Mouse (Mus musculus): ENCODE results near the gene Idnk. TPM values are rescaled to one million over a fixed set of nuclear protein-coding genes. Genes with fewer than 3 reads are reported as not detected.
A peak's percentile ranks its signal among the peaks of the same experiment; 100 is the strongest.

Gene Idnk
- polyA plus RNA-seq (2014; fragmentation: Nextera tagmentation; extraction: Ambion mirVana) = 29.8 and 31.3 TPM in 2 replicates

DNA sequence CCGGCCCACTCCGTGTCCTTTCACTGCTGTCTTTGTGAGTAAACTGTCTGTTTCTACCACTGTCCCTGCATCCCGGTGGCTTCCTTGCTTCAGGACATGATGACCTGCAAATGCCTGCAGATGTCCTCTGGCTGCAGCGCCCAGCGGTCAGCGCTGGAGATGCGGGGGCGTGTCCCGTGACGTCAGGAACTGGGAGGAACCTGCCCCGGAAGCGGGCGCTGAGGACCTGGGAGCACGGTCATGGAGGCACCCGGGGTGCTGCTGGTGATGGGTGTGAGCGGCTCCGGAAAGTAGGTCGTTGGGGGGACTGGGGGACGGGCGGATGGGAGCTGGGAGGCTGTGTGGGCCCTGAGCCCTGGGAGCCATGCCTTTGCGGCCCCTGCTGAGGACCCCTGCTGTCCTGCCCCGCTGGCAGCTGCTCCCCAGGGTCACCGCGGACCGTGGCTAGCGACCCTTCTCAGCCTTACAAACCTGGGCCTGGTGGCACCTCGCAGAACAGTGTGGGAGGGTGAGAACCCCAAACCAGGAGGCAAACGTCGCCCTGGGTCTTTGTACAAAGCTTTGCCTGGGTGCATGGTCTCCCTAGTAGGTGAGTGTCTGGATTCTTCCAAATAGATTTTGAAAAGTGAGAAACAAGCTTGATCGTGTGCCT lies at the start of gene Idnk:
Idnk (plus strand) TSS at position 203 of the 652 bp plus-strand sequence.
- Histone ChIP-seq H3K4me3 (ENCODE audit: low read depth, low read length) (peak within 1 kb of the TSS; percentile 69), H3K4me2 (ENCODE audit: low read depth, low read length) (peak within 1 kb of the TSS; percentile 97), H3K27me3 (replicated peaks; ENCODE audit: control insufficient read depth, insufficient read depth, low read length) (no peaks in the 10 kb centered on the region), H3K27ac (replicated peaks; ENCODE audit: low read depth, low read length) (peak within 1 kb of the TSS; percentile 71), H3K9ac (ENCODE audit: low read depth, low read length) (peak within 1 kb of the TSS; percentile 70), H3K36me3 (ENCODE audit: control insufficient read depth, insufficient read depth, low read length) (peaks cover 25% of the 10 kb centered on the region), H3K9me3 (ENCODE audit: control insufficient read depth, low read length) (0 out of 2 replicates have a peak, but pooled peaks cover 3% of the 10 kb centered on the region), H3K4me1 (ENCODE audit: control insufficient read depth, insufficient read depth, low read length) (no peaks in the 10 kb centered on the region)
- ATAC-seq (ENCODE audit: low read depth) (peak; percentile 90), DNase-seq (ENCODE audit: low spot score) (peak; percentile 89)
- WGBS = under 1% methylated on average over 23 of the region's 30 CpGs

DNA sequence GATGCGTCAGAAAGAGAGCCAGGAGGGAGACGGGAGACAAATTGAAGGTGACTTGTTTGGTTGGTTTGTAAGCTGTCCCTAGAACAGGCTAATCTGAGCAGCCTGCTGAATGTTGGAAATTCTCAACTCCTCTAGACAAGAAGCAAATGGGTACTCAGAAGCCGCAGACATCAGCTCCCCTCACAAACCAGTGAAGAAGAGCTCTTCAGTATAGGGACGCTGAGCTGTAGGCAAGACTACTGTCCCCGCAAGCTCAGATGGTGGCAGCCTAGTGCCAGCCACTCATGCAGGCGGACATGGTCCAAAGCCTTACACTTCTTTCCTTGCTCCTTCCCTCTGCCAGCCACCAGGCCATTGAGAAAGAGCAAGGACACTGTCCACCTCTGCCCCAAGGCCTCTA lies 46.1 kb upstream of the Idnk start:
- peaks cover 4% of the 10 kb centered on the region for H3K4me1 ChIP-seq (ENCODE audit: control insufficient read depth, insufficient read depth, low read length)
- no peak overlapping the region for H3K27ac ChIP-seq (replicated peaks; ENCODE audit: low read depth, low read length)
- no peaks in the 10 kb centered on the region for H3K9me3 ChIP-seq (ENCODE audit: control insufficient read depth, low read length)
- no peak for ATAC-seq (ENCODE audit: low read depth)
- WGBS = 91% methylated on average over 6 of the region's 6 CpGs
- no peak overlapping the region for H3K9ac ChIP-seq (ENCODE audit: low read depth, low read length)
- no peak overlapping the region for H3K4me3 ChIP-seq (ENCODE audit: low read depth, low read length)
- H3K27me3 ChIP-seq (replicated peaks; ENCODE audit: control insufficient read depth, insufficient read depth, low read length) = no peaks in the 10 kb centered on the region
- H3K4me2 ChIP-seq (ENCODE audit: low read depth, low read length) = no peak overlapping the region
- no peak for DNase-seq (ENCODE audit: low spot score)
- no peaks in the 10 kb centered on the region for H3K36me3 ChIP-seq (ENCODE audit: control insufficient read depth, insufficient read depth, low read length)

DNA sequence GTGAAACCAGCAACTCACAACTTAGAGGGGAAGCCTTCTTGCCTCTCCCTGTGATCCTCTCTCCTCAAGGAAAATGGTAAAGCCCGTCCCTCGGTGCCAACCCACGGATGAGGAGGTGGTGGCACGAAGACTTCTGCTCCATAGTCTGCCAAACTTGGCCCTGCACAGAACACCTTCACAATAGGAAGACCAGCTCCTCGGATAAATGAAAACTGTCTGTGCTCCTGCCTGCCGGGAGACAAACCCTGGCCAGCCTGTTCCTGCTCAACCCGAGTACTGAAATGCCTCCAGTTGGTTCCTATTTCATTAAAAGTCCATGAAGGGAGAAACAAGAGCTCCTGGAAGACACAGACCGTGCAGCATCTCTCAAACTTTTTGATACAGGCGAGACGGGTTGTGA lies 45.3 kb upstream of the Idnk start:
- peak overlapping the region; percentile 51 for H3K4me3 ChIP-seq (ENCODE audit: low read depth, low read length)
- H3K36me3 ChIP-seq (ENCODE audit: control insufficient read depth, insufficient read depth, low read length) = no peaks in the 10 kb centered on the region
- H3K4me2 ChIP-seq (ENCODE audit: low read depth, low read length) = peak overlapping the region; percentile 72
- H3K9me3 ChIP-seq (ENCODE audit: control insufficient read depth, low read length) = no peaks in the 10 kb centered on the region
- ATAC-seq (ENCODE audit: low read depth) (no peak), DNase-seq (ENCODE audit: low spot score) (no peak)
- H3K4me1 ChIP-seq (ENCODE audit: control insufficient read depth, insufficient read depth, low read length) = peaks cover 4% of the 10 kb centered on the region
- WGBS = 51% methylated on average over 10 of the region's 10 CpGs
- H3K27me3 ChIP-seq (replicated peaks; ENCODE audit: control insufficient read depth, insufficient read depth, low read length) = no peaks in the 10 kb centered on the region
- no peak overlapping the region for H3K27ac ChIP-seq (replicated peaks; ENCODE audit: low read depth, low read length)
- H3K9ac ChIP-seq (ENCODE audit: low read depth, low read length) = peak overlapping the region; percentile 60

DNA sequence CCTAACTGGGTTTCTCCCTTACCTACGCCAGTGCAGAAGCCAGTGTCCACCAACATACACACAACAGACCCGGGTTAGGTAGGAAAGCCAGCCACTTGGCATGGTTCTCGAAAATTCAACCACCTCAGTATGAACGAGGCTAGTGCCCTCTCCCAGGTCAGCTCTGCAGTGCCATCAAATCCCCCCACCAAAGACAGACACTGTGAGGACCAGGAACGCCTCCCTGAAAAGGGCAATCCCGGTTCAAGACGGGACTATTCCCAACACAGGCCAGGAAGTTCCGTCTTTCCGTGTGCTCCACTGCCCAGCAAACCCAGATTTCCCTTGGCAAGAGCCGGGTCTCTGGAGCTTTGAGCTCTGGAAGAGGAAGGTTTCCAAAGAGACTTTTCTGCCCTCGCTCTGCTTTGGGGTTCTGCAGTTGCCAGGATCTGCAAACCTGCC lies 44.8 kb upstream of the Idnk start:
- Histone ChIP-seq H3K4me2 (ENCODE audit: low read depth, low read length) (peak overlapping the region; percentile 72), H3K27ac (replicated peaks; ENCODE audit: low read depth, low read length) (peak overlapping the region; percentile 75), H3K36me3 (ENCODE audit: control insufficient read depth, insufficient read depth, low read length) (no peaks in the 10 kb centered on the region), H3K9ac (ENCODE audit: low read depth, low read length) (peak overlapping the region; percentile 60), H3K4me1 (ENCODE audit: control insufficient read depth, insufficient read depth, low read length) (peaks cover 4% of the 10 kb centered on the region), H3K4me3 (ENCODE audit: low read depth, low read length) (peak overlapping the region; percentile 51), H3K27me3 (replicated peaks; ENCODE audit: control insufficient read depth, insufficient read depth, low read length) (no peaks in the 10 kb centered on the region), H3K9me3 (ENCODE audit: control insufficient read depth, low read length) (no peaks in the 10 kb centered on the region)
- no peak for DNase-seq (ENCODE audit: low spot score)
- ATAC-seq (ENCODE audit: low read depth) = no peak
- WGBS = 15% methylated on average over 11 of the region's 11 CpGs

DNA sequence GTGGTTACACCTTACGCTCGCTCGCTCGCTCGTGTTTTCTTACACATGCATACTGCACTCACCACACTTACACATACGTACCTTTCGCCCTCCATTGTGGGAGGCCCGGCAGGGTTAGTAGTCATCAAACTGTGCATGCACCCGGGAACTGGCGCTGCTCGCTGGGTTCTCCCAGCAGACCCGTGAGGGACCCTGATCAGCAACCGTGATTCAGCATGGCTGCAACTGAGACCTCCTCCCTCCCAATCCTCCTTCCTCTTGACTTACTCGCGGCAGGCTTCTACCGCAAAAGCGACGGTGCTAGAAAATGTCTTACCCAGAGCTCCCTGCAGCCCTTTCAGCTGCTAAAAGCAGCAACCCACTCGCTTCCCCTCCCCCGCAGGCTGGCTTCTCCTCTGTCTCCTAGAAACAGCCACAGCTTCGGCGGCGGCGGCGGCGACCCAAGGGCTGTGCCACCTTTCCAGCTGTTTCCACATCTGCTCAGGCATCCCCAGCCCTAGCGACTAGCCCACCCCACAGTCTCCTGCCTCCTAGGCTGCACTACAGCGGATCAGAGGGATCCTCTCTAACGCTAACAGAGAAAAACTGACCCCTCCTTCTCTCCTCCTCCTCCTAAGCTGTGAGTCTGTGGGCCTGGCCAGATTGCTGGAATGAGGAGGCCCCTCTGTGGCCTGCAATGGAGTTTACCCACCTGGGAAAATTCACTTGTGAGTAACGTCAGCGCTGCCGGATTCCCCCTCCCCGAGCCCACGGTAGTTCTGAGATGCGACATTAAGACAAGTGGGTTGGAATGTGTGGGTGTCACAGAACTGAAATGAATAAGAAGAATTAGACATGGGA lies 44.2 kb upstream of the Idnk start, which contains the start of gene Klhl3:
Klhl3 (minus strand) TSS at position 532 of the 840 bp plus-strand sequence.
- H3K9ac ChIP-seq (ENCODE audit: low read depth, low read length) = peak within 1 kb of the TSS; percentile 60
- H3K9me3 ChIP-seq (ENCODE audit: control insufficient read depth, low read length) = no peaks in the 10 kb centered on the region
- peaks cover 4% of the 10 kb centered on the region for H3K4me1 ChIP-seq (ENCODE audit: control insufficient read depth, insufficient read depth, low read length)
- no peaks in the 10 kb centered on the region for H3K27me3 ChIP-seq (replicated peaks; ENCODE audit: control insufficient read depth, insufficient read depth, low read length)
- under 1% methylated on average over 29 of the region's 35 CpGs for WGBS
- no peaks in the 10 kb centered on the region for H3K36me3 ChIP-seq (ENCODE audit: control insufficient read depth, insufficient read depth, low read length)
- H3K4me2 ChIP-seq (ENCODE audit: low read depth, low read length) = peak within 1 kb of the TSS; percentile 72
- H3K27ac ChIP-seq (replicated peaks; ENCODE audit: low read depth, low read length) = peak within 1 kb of the TSS; percentile 75
- DNase-seq (ENCODE audit: low spot score) (peak; percentile 87), ATAC-seq (ENCODE audit: low read depth) (peak; percentile 90)
- peak within 1 kb of the TSS; percentile 51 for H3K4me3 ChIP-seq (ENCODE audit: low read depth, low read length)

DNA sequence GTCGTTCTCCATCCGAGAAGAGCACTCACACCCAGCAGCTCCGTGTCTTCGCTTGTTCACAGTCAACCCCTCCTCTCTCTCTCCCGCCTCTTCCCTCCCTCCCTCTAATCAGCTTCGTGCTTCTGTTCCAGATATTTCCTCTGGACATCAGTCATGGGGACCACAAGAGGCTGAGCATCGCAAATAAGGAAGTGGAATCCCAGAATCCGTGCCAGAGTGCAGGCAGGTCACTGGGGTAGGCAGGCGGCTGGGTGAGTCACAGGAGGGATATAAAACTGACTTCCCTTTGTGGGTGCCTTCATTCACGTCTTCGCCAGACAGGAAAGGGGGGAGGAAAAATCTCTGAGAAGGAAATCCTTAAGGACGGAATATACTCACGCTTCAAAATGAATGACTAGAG lies 42.2 kb upstream of the Idnk start:
- ATAC-seq (ENCODE audit: low read depth) (no peak), DNase-seq (ENCODE audit: low spot score) (no peak)
- 53% methylated on average over 13 of the region's 13 CpGs for WGBS
- Histone ChIP-seq H3K9me3 (ENCODE audit: control insufficient read depth, low read length) (no peaks in the 10 kb centered on the region), H3K4me1 (ENCODE audit: control insufficient read depth, insufficient read depth, low read length) (peaks cover 4% of the 10 kb centered on the region), H3K27ac (replicated peaks; ENCODE audit: low read depth, low read length) (no peak overlapping the region), H3K4me3 (ENCODE audit: low read depth, low read length) (no peak overlapping the region), H3K9ac (ENCODE audit: low read depth, low read length) (no peak overlapping the region), H3K4me2 (ENCODE audit: low read depth, low read length) (no peak overlapping the region), H3K36me3 (ENCODE audit: control insufficient read depth, insufficient read depth, low read length) (no peaks in the 10 kb centered on the region), H3K27me3 (replicated peaks; ENCODE audit: control insufficient read depth, insufficient read depth, low read length) (no peaks in the 10 kb centered on the region)

DNA sequence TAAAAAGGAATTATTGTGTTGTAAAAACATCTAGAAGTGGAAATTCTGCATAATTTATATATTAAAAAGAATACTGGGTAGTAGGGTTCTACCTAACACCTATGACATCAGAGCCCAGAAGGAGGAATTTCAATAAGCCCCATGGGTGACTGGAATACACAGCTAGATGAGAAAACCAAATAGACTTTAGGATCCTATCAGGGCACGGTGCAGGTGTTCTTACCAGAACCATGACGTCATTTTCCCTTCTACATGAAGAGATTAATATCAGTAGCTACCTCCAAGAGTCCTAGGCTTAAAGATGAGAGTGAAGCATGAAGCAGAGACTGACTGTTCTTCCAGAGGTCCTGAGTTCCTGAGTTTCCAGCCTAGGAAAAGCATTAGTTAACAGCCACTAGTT lies 40.6 kb upstream of the Idnk start:
- no peak overlapping the region for H3K27ac ChIP-seq (replicated peaks; ENCODE audit: low read depth, low read length)
- no peaks in the 10 kb centered on the region for H3K36me3 ChIP-seq (ENCODE audit: control insufficient read depth, insufficient read depth, low read length)
- no peak overlapping the region for H3K4me3 ChIP-seq (ENCODE audit: low read depth, low read length)
- DNase-seq (ENCODE audit: low spot score) (no peak), ATAC-seq (ENCODE audit: low read depth) (no peak)
- no peak overlapping the region for H3K9ac ChIP-seq (ENCODE audit: low read depth, low read length)
- H3K4me2 ChIP-seq (ENCODE audit: low read depth, low read length) = no peak overlapping the region
- H3K4me1 ChIP-seq (ENCODE audit: control insufficient read depth, insufficient read depth, low read length) = peaks cover 4% of the 10 kb centered on the region
- 87% methylated on average over 2 of the region's 2 CpGs for WGBS
- no peaks in the 10 kb centered on the region for H3K27me3 ChIP-seq (replicated peaks; ENCODE audit: control insufficient read depth, insufficient read depth, low read length)
- H3K9me3 ChIP-seq (ENCODE audit: control insufficient read depth, low read length) = no peaks in the 10 kb centered on the region

DNA sequence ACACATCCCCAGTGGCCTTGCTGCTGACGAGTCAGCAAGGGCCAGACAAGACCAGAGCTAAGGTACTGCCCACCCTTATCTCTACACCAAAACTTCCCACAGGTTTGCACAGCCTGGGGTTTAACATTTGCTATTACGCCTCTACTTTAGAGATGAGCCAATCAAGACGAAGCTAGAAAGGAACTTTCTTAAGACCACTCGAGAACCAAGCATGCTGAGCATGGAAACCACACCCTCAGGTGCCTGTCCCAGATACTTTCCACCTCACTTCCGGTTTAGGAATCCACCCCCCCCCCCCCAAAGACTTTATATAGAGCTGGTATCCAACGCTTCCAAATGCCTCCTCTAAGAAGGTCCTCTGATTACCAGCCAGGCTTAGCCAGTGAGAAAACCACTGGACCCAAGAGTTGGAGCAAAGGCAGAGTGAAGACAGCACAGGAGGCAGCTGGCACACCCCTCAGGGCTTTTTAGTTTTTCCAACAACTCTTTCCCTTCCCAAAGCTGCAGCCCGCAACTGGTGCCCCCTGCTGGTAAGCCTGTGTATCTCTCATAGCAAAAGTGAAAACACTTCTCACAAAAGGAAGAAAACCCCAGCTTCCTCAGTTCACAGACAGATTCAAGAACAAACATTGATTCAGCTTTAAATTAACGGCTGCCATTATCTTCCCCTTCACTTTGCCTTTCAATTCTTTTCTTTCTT lies 40.0 kb upstream of the Idnk start:
- Histone ChIP-seq H3K36me3 (ENCODE audit: control insufficient read depth, insufficient read depth, low read length) (no peaks in the 10 kb centered on the region), H3K9me3 (ENCODE audit: control insufficient read depth, low read length) (no peaks in the 10 kb centered on the region), H3K4me2 (ENCODE audit: low read depth, low read length) (no peak overlapping the region), H3K4me1 (ENCODE audit: control insufficient read depth, insufficient read depth, low read length) (peaks cover 4% of the 10 kb centered on the region), H3K27me3 (replicated peaks; ENCODE audit: control insufficient read depth, insufficient read depth, low read length) (no peaks in the 10 kb centered on the region), H3K9ac (ENCODE audit: low read depth, low read length) (no peak overlapping the region), H3K4me3 (ENCODE audit: low read depth, low read length) (no peak overlapping the region), H3K27ac (replicated peaks; ENCODE audit: low read depth, low read length) (no peak overlapping the region)
- ATAC-seq (ENCODE audit: low read depth) (no peak), DNase-seq (ENCODE audit: low spot score) (peak; percentile 27)
- WGBS = 65% methylated on average over 8 of the region's 8 CpGs
